Mouse (Mus musculus) lung, adult 2 months (tissue): Measurements from ENCODE around the gene Cfap58. TPM values are rescaled to one million over a fixed set of nuclear protein-coding genes. Genes with fewer than 3 reads are reported as not detected.

Experiments used
- DNase-seq: peaks from one replicate; pipeline ENCODE4 v3.0.0; 2022
- H3K4me1 ChIP-seq: fragments of 200-500 bp; 2 replicates; pipeline ENCODE4 v1.6.1; 2011; ENCODE audit warnings: low read length; ENCODE audit not compliant: control insufficient read depth, insufficient read depth
- H3K4me3 ChIP-seq: fragments of 200-500 bp; replicated peaks from 2 replicates; pipeline ENCODE3; 2011; ENCODE audit warnings: low read depth, mild to moderate bottlenecking, control low read depth, low read length; ENCODE audit errors: extremely low read depth
- CTCF ChIP-seq: fragments of 200-500 bp; IDR thresholded peaks from 2 replicates; pipeline ENCODE4 v1.5.1; 2011; ENCODE audit warnings: mild to moderate bottlenecking, low read length, control low read depth; ENCODE audit not compliant: insufficient read depth
- POLR2A ChIP-seq: fragments of 200-500 bp; IDR thresholded peaks from 2 replicates; pipeline ENCODE4 v1.6.1; 2011; ENCODE audit warnings: low read depth, mild to moderate bottlenecking, control low read depth, low read length, borderline replicate concordance; ENCODE audit errors: extremely low read depth
- WGBS: fragments of 180-500 bp; shearing (Covaris S2); methylation state at CpG from one replicate; pipeline ENCODE4 v1.1.7; 2018; 5-methylcytosine and 5-hydroxymethylcytosine counted together
- polyA plus RNA-seq: library from polyadenylated mRNA; depleted of rRNA; stranded (reverse); fragments of >200 nt; gene quantifications from 2 replicates; pipeline ENCODE4 v1.2.3, GENCODE M21; 2012

Cfap58 gene
- polyA plus RNA-seq, 1 experiment, result 0.92 TPM

- Histone ChIP-seq H3K4me1 (no peaks in the 10 kb centered on the region), H3K4me3 (no peak overlapping the region)
- no peak for TF ChIP-seq POLR2A
- no peak for TF ChIP-seq CTCF
- DNase-seq, result no peak
- 85% methylated on average over 4 of the region's 4 CpGs for WGBS
These were observed 52.1 kb downstream of the Cfap58 start for GRCm38 (mm10) chr19:47989575-47989891.

DNA sequence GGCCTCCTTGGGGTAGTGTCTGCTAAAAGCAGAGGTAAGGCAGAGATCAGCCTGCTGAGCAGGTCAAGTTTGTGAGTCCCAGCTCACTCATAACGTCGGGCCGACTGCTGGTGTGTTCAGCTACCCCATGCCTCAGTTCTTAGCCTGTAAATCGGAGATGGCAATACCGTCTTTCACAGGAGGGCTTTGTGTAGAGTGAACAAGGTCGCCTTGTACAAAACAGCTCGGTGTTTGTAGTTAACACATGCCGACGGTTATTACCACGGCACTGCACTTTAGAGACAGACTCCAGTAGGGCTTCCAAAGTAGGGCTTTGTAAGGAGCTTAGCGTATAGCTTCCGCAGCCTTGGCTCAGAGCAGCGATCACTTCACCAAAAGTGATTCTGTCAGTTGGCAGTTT lies 63.8 kb downstream of the Cfap58 start:
- no peak for TF ChIP-seq POLR2A
- Histone ChIP-seq H3K4me3 (no peak overlapping the region), H3K4me1 (no peaks in the 10 kb centered on the region)
- WGBS, result 86% methylated on average over 13 of the region's 13 CpGs
- DNase-seq, result no peak

DNA sequence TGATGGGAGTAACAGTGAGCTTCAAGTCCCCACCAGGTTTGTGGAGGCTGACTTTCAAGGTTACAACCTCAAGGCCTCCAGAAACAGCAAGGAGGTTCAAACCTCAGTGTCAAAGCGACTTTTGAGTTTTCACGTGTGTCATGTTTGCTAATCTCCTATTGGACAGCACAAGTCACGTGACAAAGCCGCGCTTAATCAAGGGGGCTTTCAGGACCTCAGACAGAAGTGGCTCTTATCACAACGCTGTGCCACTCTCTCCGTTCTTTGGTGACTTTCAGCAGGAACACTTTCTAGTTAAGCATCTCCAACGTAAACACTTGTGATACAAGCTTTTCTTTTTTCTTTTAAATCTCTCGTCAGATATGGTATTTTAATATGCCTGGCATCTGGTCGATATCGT lies 64.3 kb downstream of the Cfap58 start:
- DNase-seq, result no peak
- Histone ChIP-seq H3K4me3 (no peak overlapping the region), H3K4me1 (no peaks in the 10 kb centered on the region)
- 54% methylated on average over 11 of the region's 11 CpGs for WGBS
- TF ChIP-seq POLR2A (no peak), CTCF (no peak)

DNA sequence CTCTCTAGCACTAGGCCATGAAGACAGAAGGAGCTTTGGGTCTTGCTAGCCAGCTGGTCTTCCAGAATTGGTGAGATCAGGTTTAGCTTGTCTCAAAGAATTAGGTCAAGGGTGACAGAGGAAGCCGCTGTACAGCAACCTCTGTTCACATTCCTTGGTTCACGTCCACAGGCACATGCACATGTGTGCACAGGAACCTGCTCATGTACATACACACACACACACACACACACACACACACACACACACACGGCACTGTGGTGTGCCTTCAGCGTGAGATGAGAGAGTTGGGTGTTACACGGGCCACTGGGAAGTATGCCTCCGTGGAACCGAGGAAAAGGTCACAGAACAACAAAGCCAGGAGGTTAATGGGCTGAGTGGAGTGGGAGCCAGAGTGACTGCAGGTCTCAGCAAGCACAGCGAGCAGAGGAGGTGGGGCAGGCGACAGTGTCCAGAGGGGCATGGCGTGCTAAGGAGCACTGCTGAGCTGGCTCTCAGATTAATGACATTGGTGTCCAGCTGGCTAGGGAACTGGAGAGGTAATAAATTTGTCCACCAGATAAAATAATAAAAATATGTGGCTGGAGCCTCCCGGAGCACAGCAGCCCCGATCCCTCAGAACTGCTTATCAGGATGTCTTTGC lies 71.4 kb downstream of the Cfap58 start:
- DNase-seq, result no peak
- Histone ChIP-seq H3K4me1 (no peaks in the 10 kb centered on the region), H3K4me3 (no peak overlapping the region)
- 39% methylated on average over 12 of the region's 12 CpGs for WGBS
- TF ChIP-seq POLR2A, result no peak
- no peak for TF ChIP-seq CTCF

- TF ChIP-seq POLR2A (no peak), CTCF (no peak)
- 55% methylated on average over 15 of the region's 15 CpGs for WGBS
- Histone ChIP-seq H3K4me1 (no peaks in the 10 kb centered on the region), H3K4me3 (no peak overlapping the region)
- DNase-seq, result no peak
These were observed 72.3 kb downstream of the Cfap58 start for GRCm38 (mm10) chr19:48009586-48010331.

GRCm38 (mm10) chr19:48020103-48020502 lies 82.6 kb downstream of the Cfap58 start:
- no peaks in the 10 kb centered on the region for H3K4me1 ChIP-seq
- no peak overlapping the region for H3K4me3 ChIP-seq
- WGBS, result 50% methylated on average over 13 of the region's 13 CpGs
- DNase-seq, result no peak
- no peak for TF ChIP-seq CTCF
- TF ChIP-seq POLR2A, result no peak

DNA sequence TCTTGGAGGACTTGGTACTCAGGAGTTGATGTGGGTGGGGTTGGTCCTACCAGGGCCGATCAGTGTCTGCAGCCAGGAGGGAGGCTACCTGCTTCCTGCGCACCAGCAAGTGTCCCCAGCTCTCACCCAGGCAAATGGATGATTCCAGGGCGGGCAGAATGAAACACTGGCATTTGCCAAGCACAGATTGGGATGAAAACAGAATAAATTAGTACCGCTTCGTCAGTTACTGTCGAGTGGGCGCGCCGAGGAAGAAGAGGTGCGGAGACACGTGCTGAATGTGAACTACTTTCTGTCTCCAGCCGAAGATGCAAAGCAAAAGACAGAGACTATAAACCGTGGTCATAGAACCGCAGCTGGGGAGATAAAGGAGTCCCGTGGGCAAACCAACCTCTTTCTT lies 84.0 kb downstream of the Cfap58 start:
- 83% methylated on average over 15 of the region's 15 CpGs for WGBS
- no peak overlapping the region for H3K4me3 ChIP-seq

GRCm38 (mm10) chr19:48022763-48023162 lies 85.3 kb downstream of the Cfap58 start:
- 72% methylated on average over 5 of the region's 5 CpGs for WGBS

More for the DNA sequence above, 84.0 kb downstream of the Cfap58 start:
- TF ChIP-seq CTCF (no peak), POLR2A (no peak)
- no peak for DNase-seq
- no peaks in the 10 kb centered on the region for H3K4me1 ChIP-seq

GRCm38 (mm10) chr19:48023726-48024125 lies 86.3 kb downstream of the Cfap58 start:
- TF ChIP-seq CTCF (no peak), POLR2A (no peak)
- DNase-seq, result no peak
- H3K4me1 ChIP-seq, result no peaks in the 10 kb centered on the region
- WGBS, result 67% methylated on average over 10 of the region's 10 CpGs
- H3K4me3 ChIP-seq, result no peak overlapping the region

More at GRCm38 (mm10) chr19:48022763-48023162, 85.3 kb downstream of the Cfap58 start:
- Histone ChIP-seq H3K4me1 (no peaks in the 10 kb centered on the region), H3K4me3 (no peak overlapping the region)
- DNase-seq, result no peak
- TF ChIP-seq POLR2A (no peak), CTCF (no peak)

DNA sequence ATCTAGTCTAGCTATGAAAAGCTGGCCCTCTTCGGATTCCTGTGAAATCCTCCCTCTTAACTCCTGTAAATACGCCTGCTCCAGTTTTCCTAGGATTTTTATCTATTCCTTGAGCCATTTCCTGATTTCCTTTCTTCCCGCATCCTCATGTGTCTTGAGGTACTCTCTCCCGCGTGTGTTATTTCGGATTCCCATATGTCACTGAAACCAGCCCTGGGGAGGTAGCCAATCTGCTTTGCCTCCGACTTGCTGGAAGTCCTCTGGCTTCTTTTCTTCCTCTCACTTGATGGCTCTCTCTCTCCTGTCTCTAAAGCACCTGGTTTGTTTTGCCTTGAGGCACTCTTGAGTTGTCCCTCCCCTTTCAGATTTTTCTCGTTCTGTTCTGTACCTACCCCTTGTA lies 87.9 kb downstream of the Cfap58 start:
- Histone ChIP-seq H3K4me1 (no peaks in the 10 kb centered on the region), H3K4me3 (no peak overlapping the region)
- TF ChIP-seq POLR2A, result no peak
- TF ChIP-seq CTCF, result no peak
- no peak for DNase-seq
- WGBS, result 82% methylated on average over 8 of the region's 8 CpGs
